Mouse (Mus musculus) thymus, postnatal 10 days (tissue): ENCODE measurements around the gene Fam43b.

ENCODE experiments used
- DNase-seq, 2 experiments: peaks; one replicate each; pipeline ENCODE4 v3.0.0; 2021; ENCODE audit warnings: low spot score in 2 of 2

Fam43b gene

GRCm38 (mm10) chr4:138352692-138353091 lies 43.6 kb downstream of the Fam43b start:
- no peak for DNase-seq

- no peak for DNase-seq
Measured at GRCm38 (mm10) chr4:138351821-138352220, 44.5 kb downstream of the Fam43b start.

- DNase-seq, result no peak
Measured at GRCm38 (mm10) chr4:138348716-138349115, 47.6 kb downstream of the Fam43b start.

GRCm38 (mm10) chr4:138347280-138347679 lies 49.0 kb downstream of the Fam43b start:
- no peak for DNase-seq

GRCm38 (mm10) chr4:138344891-138345545 lies 51.3 kb downstream of the Fam43b start:
- DNase-seq, result no peak
